Mouse (Mus musculus) heart, embryonic 10.5 days (tissue): ENCODE measurements around the gene Ssh2. TPM values are rescaled to one million over a fixed set of nuclear protein-coding genes. Genes with fewer than 3 reads are reported as not detected.
A peak's percentile ranks its signal among the peaks of the same experiment; 100 is the strongest.

Experiments used
- DNase-seq: peaks from one replicate; pipeline ENCODE4 v3.0.0-alpha.2; 2017; ENCODE audit warnings: low spot score
- H3K27ac ChIP-seq: fragments of 300-500 bp; sonication (generic); 2 replicates; pipeline ENCODE4 v1.5.1; 2016; ENCODE audit warnings: mild to moderate bottlenecking
- H3K27me3 ChIP-seq: fragments of 300-500 bp; sonication (generic); 2 replicates; pipeline ENCODE4 v1.6.1; 2016; ENCODE audit warnings: mild to moderate bottlenecking; ENCODE audit not compliant: poor library complexity, insufficient read depth, severe bottlenecking
- H3K36me3 ChIP-seq: fragments of 300-500 bp; sonication (generic); 2 replicates; pipeline ENCODE4 v1.6.1; 2016; ENCODE audit warnings: mild to moderate bottlenecking, moderate library complexity
- H3K4me1 ChIP-seq: fragments of 300-500 bp; sonication (generic); 2 replicates; pipeline ENCODE4 v1.6.1; 2016; ENCODE audit warnings: mild to moderate bottlenecking
- H3K4me3 ChIP-seq: fragments of 300-500 bp; sonication (generic); 2 replicates; pipeline ENCODE4 v1.5.1; 2016; ENCODE audit warnings: mild to moderate bottlenecking, moderate library complexity
- H3K9me3 ChIP-seq: fragments of 300-500 bp; sonication (generic); 2 replicates; pipeline ENCODE4 v1.6.1; 2016; ENCODE audit warnings: mild to moderate bottlenecking, moderate library complexity
- WGBS: fragments of 180-500 bp; shearing (Covaris S2); methylation state at CpG from one replicate; pipeline ENCODE4 v1.1.7; 2016; 5-methylcytosine and 5-hydroxymethylcytosine counted together
- polyA plus RNA-seq: library from polyadenylated mRNA; unstranded; fragments of >200 nt; fragmentation: Nextera tagmentation; extraction: Ambion mirVana; gene quantifications from 2 replicates; pipeline ENCODE4 v1.2.1, GENCODE M21; 2016

The Ssh2 gene
- polyA plus RNA-seq, 1 experiment from 2014 or later = 15.0 TPM

GRCm38 (mm10) chr11:77463786-77464185 lies 247.7 kb downstream of the Ssh2 start:
- H3K4me1 ChIP-seq = peaks cover 58% of the 10 kb centered on the region
- H3K36me3 ChIP-seq = peaks cover 8% of the 10 kb centered on the region; the same call in 1 of the 2 replicates
- H3K27me3 ChIP-seq = peaks cover 83% of the 10 kb centered on the region
- peak overlapping the region; percentile 23; the same call in 1 of the 2 replicates for H3K27ac ChIP-seq
- H3K9me3 ChIP-seq = no peaks in the 10 kb centered on the region
- H3K4me3 ChIP-seq = no peak overlapping the region
- DNase-seq = no peak
- WGBS = 67% methylated on average over 10 of the region's 10 CpGs

GRCm38 (mm10) chr11:77464684-77465083 lies 248.6 kb downstream of the Ssh2 start:
- Histone ChIP-seq H3K27me3 (peaks cover 92% of the 10 kb centered on the region), H3K4me1 (peaks cover 58% of the 10 kb centered on the region), H3K9me3 (no peaks in the 10 kb centered on the region), H3K36me3 (peaks cover 12% of the 10 kb centered on the region; the same call in 1 of the 2 replicates), H3K27ac (peak overlapping the region; percentile 68; the same call in 1 of the 2 replicates), H3K4me3 (no peak overlapping the region)
- WGBS = 48% methylated on average over 4 of the region's 4 CpGs
- no peak for DNase-seq

- 76% methylated on average over 3 of the region's 3 CpGs for WGBS
- Histone ChIP-seq H3K27me3 (peaks cover 95% of the 10 kb centered on the region), H3K4me3 (no peak overlapping the region), H3K36me3 (peaks cover 14% of the 10 kb centered on the region; the same call in 1 of the 2 replicates), H3K4me1 (peaks cover 58% of the 10 kb centered on the region), H3K27ac (peak overlapping the region; percentile 68; the same call in 1 of the 2 replicates), H3K9me3 (no peaks in the 10 kb centered on the region)
- DNase-seq = no peak
These were observed 249.0 kb downstream of the Ssh2 start for GRCm38 (mm10) chr11:77465111-77465510.

GRCm38 (mm10) chr11:77466544-77466943 lies 250.5 kb downstream of the Ssh2 start:
- Histone ChIP-seq H3K27ac (peak overlapping the region; percentile 43; the same call in 1 of the 2 replicates), H3K36me3 (peaks cover 27% of the 10 kb centered on the region), H3K4me3 (peak overlapping the region; percentile 38), H3K4me1 (peaks cover 61% of the 10 kb centered on the region), H3K9me3 (no peaks in the 10 kb centered on the region), H3K27me3 (peaks cover 98% of the 10 kb centered on the region)
- WGBS = 28% methylated on average over 9 of the region's 9 CpGs
- no peak for DNase-seq

- H3K27me3 ChIP-seq = peaks cover 99% of the 10 kb centered on the region
- DNase-seq = no peak
- peak overlapping the region; percentile 38 for H3K4me3 ChIP-seq
- no peaks in the 10 kb centered on the region for H3K9me3 ChIP-seq
- peaks cover 62% of the 10 kb centered on the region for H3K4me1 ChIP-seq
- H3K36me3 ChIP-seq = peaks cover 33% of the 10 kb centered on the region
- H3K27ac ChIP-seq = peak overlapping the region; percentile 43; the same call in 1 of the 2 replicates
- WGBS = 5% methylated on average over 25 of the region's 25 CpGs
These were observed 251.1 kb downstream of the Ssh2 start for GRCm38 (mm10) chr11:77467157-77467556.

- no peaks in the 10 kb centered on the region for H3K9me3 ChIP-seq
- peaks cover 39% of the 10 kb centered on the region for H3K36me3 ChIP-seq
- 14% methylated on average over 20 of the region's 20 CpGs for WGBS
- H3K4me1 ChIP-seq = peaks cover 55% of the 10 kb centered on the region
- H3K27ac ChIP-seq = 0 out of 2 replicates have a peak overlapping the region, but pooled peaks have one; percentile 43
- DNase-seq = no peak
- peaks cover 99% of the 10 kb centered on the region for H3K27me3 ChIP-seq
- H3K4me3 ChIP-seq = peak overlapping the region; percentile 38
These were observed 251.7 kb downstream of the Ssh2 start for GRCm38 (mm10) chr11:77467784-77468183.

GRCm38 (mm10) chr11:77468397-77468796 lies 252.3 kb downstream of the Ssh2 start:
- H3K27ac ChIP-seq = no peak overlapping the region
- H3K4me1 ChIP-seq = peaks cover 49% of the 10 kb centered on the region
- peaks cover 43% of the 10 kb centered on the region for H3K36me3 ChIP-seq
- peaks cover 96% of the 10 kb centered on the region for H3K27me3 ChIP-seq
- no peak for DNase-seq
- 84% methylated on average over 9 of the region's 9 CpGs for WGBS
- no peaks in the 10 kb centered on the region for H3K9me3 ChIP-seq
- H3K4me3 ChIP-seq = no peak overlapping the region

- 66% methylated on average over 29 of the region's 29 CpGs for whole genome bisulfite sequencing
These were observed 255.3 kb downstream of the Ssh2 start for GRCm38 (mm10) chr11:77471407-77471806.

GRCm38 (mm10) chr11:77472775-77473174 lies 256.7 kb downstream of the Ssh2 start:
- 83% methylated on average over 16 of the region's 16 CpGs for WGBS

More at GRCm38 (mm10) chr11:77471407-77471806, 255.3 kb downstream of the Ssh2 start:
- no peak for DNase-seq
- Histone ChIP-seq H3K27me3 (peaks cover 66% of the 10 kb centered on the region), H3K9me3 (no peaks in the 10 kb centered on the region), H3K4me3 (no peak overlapping the region), H3K36me3 (peaks cover 44% of the 10 kb centered on the region), H3K4me1 (peaks cover 23% of the 10 kb centered on the region), H3K27ac (no peak overlapping the region)

GRCm38 (mm10) chr11:77476216-77476615 lies 260.1 kb downstream of the Ssh2 start:
- H3K27me3 ChIP-seq = peaks cover 23% of the 10 kb centered on the region; the same call in 1 of the 2 replicates
- no peak overlapping the region for H3K4me3 ChIP-seq
- peak; percentile 73 for DNase-seq
- no peaks in the 10 kb centered on the region for H3K9me3 ChIP-seq
- no peak overlapping the region for H3K27ac ChIP-seq
- WGBS = 91% methylated on average over 14 of the region's 14 CpGs
- H3K36me3 ChIP-seq = peaks cover 26% of the 10 kb centered on the region
- peaks cover 8% of the 10 kb centered on the region for H3K4me1 ChIP-seq

More at GRCm38 (mm10) chr11:77472775-77473174, 256.7 kb downstream of the Ssh2 start:
- Histone ChIP-seq H3K27ac (no peak overlapping the region), H3K27me3 (peaks cover 57% of the 10 kb centered on the region), H3K36me3 (peaks cover 46% of the 10 kb centered on the region), H3K9me3 (no peaks in the 10 kb centered on the region), H3K4me3 (no peak overlapping the region), H3K4me1 (peaks cover 12% of the 10 kb centered on the region)
- no peak for DNase-seq

- Histone ChIP-seq H3K27me3 (peaks cover 17% of the 10 kb centered on the region; the same call in 1 of the 2 replicates), H3K4me3 (no peak overlapping the region), H3K9me3 (no peaks in the 10 kb centered on the region), H3K36me3 (peaks cover 19% of the 10 kb centered on the region), H3K27ac (no peak overlapping the region), H3K4me1 (peaks cover 2% of the 10 kb centered on the region)
- no peak for DNase-seq
- WGBS = 85% methylated on average over 6 of the region's 6 CpGs
These were observed 260.8 kb downstream of the Ssh2 start for GRCm38 (mm10) chr11:77476895-77477294.

- no peak for DNase-seq
- Histone ChIP-seq H3K4me1 (peaks cover 28% of the 10 kb centered on the region), H3K9me3 (no peaks in the 10 kb centered on the region), H3K4me3 (no peak overlapping the region), H3K27me3 (no peaks in the 10 kb centered on the region), H3K27ac (no peak overlapping the region), H3K36me3 (no peaks in the 10 kb centered on the region)
- WGBS = 52% methylated on average over 3 of the region's 3 CpGs
These were observed 267.0 kb downstream of the Ssh2 start for GRCm38 (mm10) chr11:77483043-77483442.

- DNase-seq = no peak
- WGBS = 27% methylated on average over 11 of the region's 11 CpGs
These were observed 267.6 kb downstream of the Ssh2 start for GRCm38 (mm10) chr11:77483510-77484255.

More at GRCm38 (mm10) chr11:77483510-77484255, 267.6 kb downstream of the Ssh2 start:
- peaks cover 34% of the 10 kb centered on the region for H3K4me1 ChIP-seq
- H3K27ac ChIP-seq = no peak overlapping the region
- H3K27me3 ChIP-seq = no peaks in the 10 kb centered on the region
- H3K9me3 ChIP-seq = no peaks in the 10 kb centered on the region
- no peak overlapping the region for H3K4me3 ChIP-seq
- H3K36me3 ChIP-seq = no peaks in the 10 kb centered on the region
